Mouse (Mus musculus) thymus, postnatal 36 days (tissue): ENCODE data around the gene 1700019A02Rik.

Experiments
- DNase-seq, 2 experiments: peaks; one replicate each; pipeline ENCODE4 v3.0.0; 2022; ENCODE audit warnings: mixed read lengths in 2 of 2

The 1700019A02Rik gene

DNA sequence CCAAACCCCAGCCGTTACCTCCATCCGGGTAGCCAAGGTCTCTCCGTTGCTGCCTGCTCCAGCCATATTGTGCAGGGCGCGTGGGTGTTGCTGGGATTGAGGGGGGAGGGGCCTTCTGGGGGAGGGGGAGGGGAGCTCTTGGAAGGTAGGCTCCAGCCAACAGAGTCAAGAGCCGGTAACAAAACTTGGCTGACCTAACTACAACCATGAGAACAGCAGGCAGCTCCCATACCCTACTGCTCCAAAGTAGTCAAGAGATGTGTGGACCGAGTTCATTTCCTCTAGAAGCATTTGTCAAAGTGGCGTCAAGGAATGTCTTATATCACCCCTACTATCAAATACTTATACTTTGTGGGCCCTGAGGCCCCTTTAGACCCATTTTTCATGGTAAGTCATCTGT is at the start of gene 1700019A02Rik:
1700019A02Rik (minus strand) TSS at position 101 of the 400 bp plus-strand sequence.
- no peak for DNase-seq

DNA sequence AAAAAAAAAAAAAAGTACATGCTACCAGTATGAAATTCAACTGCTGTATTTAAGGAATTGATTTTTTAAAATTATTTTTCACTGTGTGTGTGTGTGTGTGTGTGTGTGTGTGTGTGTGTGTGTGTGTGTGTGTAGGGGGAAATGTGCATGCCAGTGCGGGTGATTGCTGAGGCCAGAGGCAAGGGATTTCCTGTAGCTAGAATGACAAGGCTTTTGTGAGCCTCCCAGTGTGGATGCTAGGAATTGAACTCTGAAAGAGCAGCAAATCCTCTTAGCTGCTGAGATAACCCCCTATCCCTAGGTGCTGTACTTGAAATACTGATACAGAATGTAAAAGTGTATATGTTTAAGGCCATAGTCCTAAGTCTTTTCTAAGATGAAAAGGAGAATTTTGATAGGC is 38.6 kb upstream of the 1700019A02Rik start:
- no peak for DNase-seq

DNA sequence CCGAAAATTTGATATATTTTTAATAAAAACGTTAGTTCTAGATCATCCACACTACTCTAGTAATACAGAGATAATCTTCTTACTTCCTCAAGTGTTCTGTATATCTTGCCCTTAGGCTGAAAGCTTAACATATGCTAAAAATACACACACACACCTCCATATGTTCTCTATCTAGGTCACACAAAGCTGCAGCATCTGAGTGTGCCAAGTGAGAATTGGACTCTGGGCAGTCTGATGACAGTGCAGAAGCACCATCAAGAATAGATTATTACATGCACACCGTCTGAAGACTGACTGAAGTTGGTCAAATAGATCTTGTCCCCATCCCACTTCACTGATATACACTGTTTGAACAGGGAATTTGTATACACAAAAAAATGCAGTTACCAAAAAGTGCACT is 38.2 kb upstream of the 1700019A02Rik start:
- DNase-seq: no peak

DNA sequence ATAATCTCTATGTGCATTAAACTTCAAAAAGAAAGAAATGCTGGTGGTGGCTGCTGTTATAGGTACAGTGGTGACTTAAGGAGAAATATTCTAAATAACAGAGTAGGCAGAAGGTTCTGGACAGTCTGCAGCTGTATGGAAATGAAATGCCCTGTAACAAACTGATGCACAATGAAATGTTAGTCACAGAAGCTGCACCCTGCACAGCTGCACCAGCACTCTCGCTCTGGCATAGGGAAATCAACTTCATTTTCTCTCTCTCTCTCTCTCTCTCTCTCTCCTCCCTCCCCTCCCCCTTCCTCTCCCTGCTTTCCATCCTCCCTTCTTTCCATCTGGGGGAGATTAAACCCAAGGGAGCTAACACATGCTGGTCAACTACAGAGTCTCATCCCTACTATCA is 37.3 kb upstream of the 1700019A02Rik start:
- no peak for DNase-seq

DNA sequence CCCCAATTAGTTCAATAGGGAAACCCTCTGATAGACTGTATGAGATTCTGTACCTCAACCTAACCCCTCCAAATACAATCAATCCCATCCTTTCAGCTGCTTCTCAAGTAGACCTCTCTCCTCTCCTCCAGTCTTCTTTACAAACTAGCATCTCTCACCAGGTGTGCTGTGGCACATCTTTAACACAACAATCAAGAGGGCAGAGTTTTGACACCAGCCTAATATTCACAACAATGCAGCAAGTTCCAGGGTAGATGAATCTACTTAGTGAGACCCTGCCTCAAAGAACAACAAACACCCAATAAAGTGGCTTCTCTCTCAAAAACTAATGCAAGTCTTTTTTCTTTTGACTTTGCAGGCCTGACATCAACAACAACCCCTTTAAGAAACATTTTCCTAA is 22.7 kb upstream of the 1700019A02Rik start:
- no peak for DNase-seq

DNA sequence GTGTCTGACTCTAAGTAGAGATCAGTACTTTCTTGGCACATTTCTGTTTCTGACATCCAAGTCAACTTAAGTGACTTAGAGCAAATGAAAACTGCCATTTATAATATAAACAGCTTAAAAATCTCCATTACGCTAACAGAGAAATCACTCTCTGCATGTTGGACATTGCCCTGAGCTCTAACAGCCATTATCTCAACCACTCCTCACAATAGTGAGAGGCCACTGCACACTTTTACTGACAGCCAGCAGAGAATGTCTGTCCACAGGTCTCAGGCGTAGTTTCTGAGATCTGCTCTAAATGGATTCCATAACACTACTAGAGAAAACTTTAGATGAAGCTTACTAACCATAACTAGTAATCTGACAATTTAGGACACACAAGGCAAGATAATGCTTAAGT is 16.5 kb upstream of the 1700019A02Rik start:
- DNase-seq: no peak

DNA sequence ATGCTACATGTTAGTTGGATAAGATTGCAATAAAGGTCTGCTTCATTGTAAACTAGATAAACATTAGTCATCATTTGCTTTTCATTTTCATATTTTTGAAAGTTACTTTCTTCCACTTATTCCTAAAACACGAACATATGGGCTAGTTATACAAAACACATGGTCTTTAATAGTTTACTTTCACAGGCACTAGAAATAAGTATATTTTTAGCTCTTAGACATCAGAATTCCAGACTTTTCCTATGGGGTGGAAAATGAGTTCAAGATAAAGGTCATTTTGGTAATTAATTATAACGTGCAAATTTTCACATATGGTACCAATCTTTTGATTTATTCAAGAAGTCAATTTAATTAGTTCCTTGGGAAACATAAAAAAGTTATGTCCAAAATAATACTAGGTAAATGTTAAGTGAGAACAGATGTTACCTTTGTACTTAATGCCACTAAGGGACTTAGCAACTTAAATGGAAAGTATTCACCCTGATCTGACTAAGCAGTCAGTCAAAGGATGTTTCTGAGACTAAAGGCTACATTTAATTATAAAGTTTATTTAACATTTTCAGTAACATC is 14.3 kb upstream of the 1700019A02Rik start:
- no peak for DNase-seq

DNA sequence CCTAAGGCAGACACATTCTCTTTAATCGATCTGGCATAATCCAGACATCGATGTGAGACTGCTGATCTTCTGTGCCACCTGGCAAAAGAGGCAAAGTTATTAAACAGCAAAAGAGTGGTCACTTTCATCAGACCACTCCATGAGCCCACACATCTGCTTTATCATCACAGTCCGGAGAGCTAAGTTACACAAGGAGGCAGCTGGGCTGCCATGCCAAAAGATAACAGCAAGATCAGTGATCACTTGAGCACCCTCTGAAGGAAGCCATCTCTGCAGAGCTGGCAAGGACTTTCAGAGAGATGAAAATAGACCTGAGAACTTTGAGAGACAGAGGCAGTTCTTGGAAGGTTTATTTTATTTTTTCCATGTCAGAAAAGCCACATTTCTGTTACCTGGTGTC is 7.1 kb upstream of the 1700019A02Rik start:
- no peak for DNase-seq

DNA sequence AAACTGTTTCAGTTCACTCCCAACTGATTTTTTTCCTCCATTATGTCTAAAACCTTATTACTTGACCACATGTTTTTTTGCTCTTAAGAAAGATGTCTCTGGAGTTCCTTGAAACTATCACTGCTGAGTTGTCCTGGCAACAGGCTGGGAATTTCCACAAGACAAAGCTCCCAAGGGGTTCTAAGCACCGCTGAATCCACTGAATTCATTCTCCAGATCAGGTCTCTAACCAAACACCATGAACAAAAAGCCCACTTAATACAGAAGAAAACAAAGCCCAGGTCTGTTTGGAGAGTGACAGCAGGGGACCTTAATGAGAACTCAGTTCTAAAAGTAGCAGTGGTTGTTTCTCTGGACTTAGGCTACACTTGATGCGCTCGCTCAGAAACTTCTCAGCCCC is 3.8 kb upstream of the 1700019A02Rik start:
- DNase-seq: no peak

DNA sequence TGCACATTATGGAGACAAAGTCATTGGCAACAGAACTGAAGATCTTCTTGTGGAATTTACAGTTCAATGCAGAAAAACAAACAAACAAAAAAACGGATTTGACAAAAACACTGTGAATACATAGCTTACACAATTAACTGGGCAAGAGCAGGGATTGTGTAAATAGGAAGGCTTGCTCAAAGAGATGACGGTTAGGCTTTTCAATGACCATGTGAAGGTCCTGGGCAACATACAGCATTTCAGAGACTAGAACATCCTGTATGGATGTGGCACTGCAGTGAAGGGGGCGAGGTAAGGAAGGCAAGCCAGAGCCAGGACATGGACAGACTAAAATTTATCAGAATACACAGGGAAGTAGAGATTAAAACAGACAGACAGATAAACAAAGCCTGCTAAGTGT is 2.2 kb upstream of the 1700019A02Rik start:
- DNase-seq: no peak

DNA sequence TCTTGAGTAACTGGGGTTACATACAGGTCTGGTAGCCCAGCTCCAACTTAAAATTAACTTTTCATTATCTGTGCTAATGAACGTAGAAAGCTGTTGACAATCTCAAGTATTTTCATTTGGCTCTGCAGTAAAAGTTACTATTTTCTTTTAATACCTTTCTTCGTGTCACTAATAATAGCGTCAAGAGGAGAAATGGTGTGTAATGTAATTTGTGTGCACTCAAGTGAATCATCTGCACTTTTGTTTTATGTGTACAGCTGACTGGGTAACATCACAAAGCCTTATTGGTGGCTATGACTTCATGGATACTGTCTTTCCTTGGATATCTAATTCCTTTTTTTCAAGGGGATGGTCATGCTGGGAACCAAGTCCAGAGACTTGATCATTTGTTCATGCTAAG is 1.1 kb downstream of the 1700019A02Rik start:
- no peak for DNase-seq

DNA sequence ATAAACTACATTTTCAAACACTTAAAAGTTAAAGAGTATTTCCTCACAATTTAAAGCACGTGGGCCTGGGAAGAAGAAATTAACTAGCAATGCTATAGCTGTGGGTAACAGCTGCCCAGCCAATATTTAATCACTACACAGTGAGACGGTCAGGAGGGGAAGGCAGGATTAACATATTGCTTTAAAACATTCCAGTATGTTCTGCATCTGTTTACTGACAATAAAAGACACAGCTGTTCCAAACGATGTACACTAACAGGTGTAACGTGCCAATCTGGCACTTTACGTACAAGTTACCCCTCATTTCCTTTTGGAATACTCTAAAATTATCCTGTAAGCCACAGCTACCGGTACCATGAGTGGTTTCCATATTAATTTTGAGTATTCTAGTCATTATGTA is 29.7 kb downstream of the 1700019A02Rik start:
- DNase-seq: no peak

DNA sequence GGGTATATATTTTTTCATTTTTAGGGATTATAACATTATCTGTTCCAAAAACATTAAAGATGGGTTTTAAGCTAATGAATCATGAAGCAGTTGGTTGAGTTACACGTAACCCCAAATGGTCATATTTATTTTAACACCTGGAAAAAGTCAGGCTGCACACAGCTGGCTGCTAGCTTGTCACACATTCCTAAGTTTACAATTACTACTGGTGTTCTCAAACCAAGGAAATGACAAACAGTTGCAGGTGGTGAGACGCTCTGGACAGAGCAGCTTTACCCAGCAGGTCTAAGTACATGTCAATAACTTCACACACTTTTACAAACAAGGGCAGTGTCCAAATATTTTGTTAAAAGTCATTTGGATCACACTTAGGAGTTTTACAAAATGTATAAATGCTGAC is 64.4 kb downstream of the 1700019A02Rik start:
- DNase-seq: no peak

DNA sequence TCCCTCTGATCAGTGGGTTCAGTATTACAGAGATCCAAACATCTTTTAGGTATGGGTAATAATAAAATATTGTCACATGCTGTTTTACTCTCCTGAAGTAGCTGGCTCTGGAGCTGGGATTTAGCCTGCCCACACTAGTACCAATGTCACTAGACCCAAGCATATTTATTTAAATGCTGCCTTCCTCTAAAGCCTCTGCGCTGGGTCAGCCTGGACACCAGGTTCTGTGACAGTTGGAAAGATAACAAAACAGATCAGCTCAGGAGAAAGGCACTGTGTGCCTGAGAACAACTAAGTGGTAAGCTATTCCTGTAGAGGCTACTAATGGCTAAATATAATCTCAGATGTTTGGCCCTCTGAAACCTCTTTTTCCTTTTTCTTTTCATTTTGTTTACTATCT is 76.9 kb downstream of the 1700019A02Rik start:
- no peak for DNase-seq
